Mouse (Mus musculus): ENCODE results near the gene Gmeb2. TPM values are rescaled to one million over a fixed set of nuclear protein-coding genes. Genes with fewer than 3 reads are reported as not detected.

Gmeb2 gene
- polyA plus RNA-seq, 1 experiment from 2014 or later = 4.9 TPM

- Histone ChIP-seq H3K4me3 (ENCODE audit: low read depth, low read length) (no peak overlapping the region), H3K4me2 (ENCODE audit: low read depth, low read length) (no peak overlapping the region), H3K36me3 (replicated peaks; ENCODE audit: insufficient read depth, low read length) (peaks cover 68% of the 10 kb centered on the region), H3K4me1 (ENCODE audit: insufficient read depth) (peaks cover 6% of the 10 kb centered on the region; the same call in 1 of the 2 replicates), H3K27ac (ENCODE audit: low read depth) (no peak overlapping the region), H3K27me3 (ENCODE audit: insufficient read depth, low read length) (no peaks in the 10 kb centered on the region), H3K9me3 (ENCODE audit: low read length) (no peaks in the 10 kb centered on the region), H3K9ac (replicated peaks) (no peak overlapping the region)
- WGBS (ENCODE audit: insufficient replicate concordance) = 56% methylated on average over 1 of the region's 1 CpGs
- DNase-seq (no peak), ATAC-seq (no peak)
- TF ChIP-seq EP300 (IDR thresholded peaks at IDR 0.05; ENCODE audit: low read depth) (no peak), CTCF (IDR thresholded peaks at IDR 0.05; ENCODE audit: low read depth) (no peak)
These were observed 59.5 kb downstream of the Gmeb2 start for GRCm38 (mm10) chr2:181228335-181228734.

- H3K4me2 ChIP-seq (ENCODE audit: low read depth, low read length) = no peak overlapping the region
- no peak for ATAC-seq
- no peak overlapping the region for H3K9ac ChIP-seq (replicated peaks)
- no peak overlapping the region for H3K27ac ChIP-seq (ENCODE audit: low read depth)
- H3K4me1 ChIP-seq (ENCODE audit: insufficient read depth) = peaks cover 6% of the 10 kb centered on the region; the same call in 1 of the 2 replicates
- no peak for TF ChIP-seq CTCF (IDR thresholded peaks at IDR 0.05; ENCODE audit: low read depth)
- TF ChIP-seq EP300 (IDR thresholded peaks at IDR 0.05; ENCODE audit: low read depth) = no peak
- no peaks in the 10 kb centered on the region for H3K9me3 ChIP-seq (ENCODE audit: low read length)
- 73% methylated on average over 3 of the region's 3 CpGs for WGBS (ENCODE audit: insufficient replicate concordance)
- peaks cover 55% of the 10 kb centered on the region for H3K36me3 ChIP-seq (replicated peaks; ENCODE audit: insufficient read depth, low read length)
- no peak overlapping the region for H3K4me3 ChIP-seq (ENCODE audit: low read depth, low read length)
- no peak for DNase-seq
- no peaks in the 10 kb centered on the region for H3K27me3 ChIP-seq (ENCODE audit: insufficient read depth, low read length)
These were observed 60.7 kb downstream of the Gmeb2 start for GRCm38 (mm10) chr2:181227122-181227521.

- peaks cover 36% of the 10 kb centered on the region for H3K36me3 ChIP-seq (replicated peaks; ENCODE audit: insufficient read depth, low read length)
- H3K9ac ChIP-seq (replicated peaks) = no peak overlapping the region
- TF ChIP-seq CTCF (IDR thresholded peaks at IDR 0.05; ENCODE audit: low read depth) (no peak), EP300 (IDR thresholded peaks at IDR 0.05; ENCODE audit: low read depth) (no peak)
- H3K4me2 ChIP-seq (ENCODE audit: low read depth, low read length) = no peak overlapping the region
- H3K27ac ChIP-seq (ENCODE audit: low read depth) = no peak overlapping the region
- peaks cover 10% of the 10 kb centered on the region for H3K4me1 ChIP-seq (ENCODE audit: insufficient read depth)
- no peak for ATAC-seq
- no peak for DNase-seq
- H3K9me3 ChIP-seq (ENCODE audit: low read length) = no peaks in the 10 kb centered on the region
- no peak overlapping the region for H3K4me3 ChIP-seq (ENCODE audit: low read depth, low read length)
- WGBS (ENCODE audit: insufficient replicate concordance) = 60% methylated on average over 2 of the region's 2 CpGs
- no peaks in the 10 kb centered on the region for H3K27me3 ChIP-seq (ENCODE audit: insufficient read depth, low read length)
These were observed 62.8 kb downstream of the Gmeb2 start for GRCm38 (mm10) chr2:181224994-181225393.

GRCm38 (mm10) chr2:181220361-181220760 lies 67.5 kb downstream of the Gmeb2 start:
- H3K9me3 ChIP-seq (ENCODE audit: low read length) = no peaks in the 10 kb centered on the region
- ATAC-seq (no peak), DNase-seq (no peak)
- H3K4me3 ChIP-seq (ENCODE audit: low read depth, low read length) = peak overlapping the region; percentile 1; the same call in 1 of the 2 replicates
- WGBS (ENCODE audit: insufficient replicate concordance) = 24% methylated on average over 2 of the region's 2 CpGs
- H3K4me2 ChIP-seq (ENCODE audit: low read depth, low read length) = peak overlapping the region; percentile 62
- peaks cover 16% of the 10 kb centered on the region for H3K4me1 ChIP-seq (ENCODE audit: insufficient read depth)
- no peaks in the 10 kb centered on the region for H3K27me3 ChIP-seq (ENCODE audit: insufficient read depth, low read length)
- H3K27ac ChIP-seq (ENCODE audit: low read depth) = no peak overlapping the region
- no peak overlapping the region for H3K9ac ChIP-seq (replicated peaks)
- no peak for TF ChIP-seq EP300 (IDR thresholded peaks at IDR 0.05; ENCODE audit: low read depth)
- TF ChIP-seq CTCF (IDR thresholded peaks at IDR 0.05; ENCODE audit: low read depth) = no peak
- no peaks in the 10 kb centered on the region for H3K36me3 ChIP-seq (replicated peaks; ENCODE audit: insufficient read depth, low read length)

GRCm38 (mm10) chr2:181219538-181220216 lies 68.2 kb downstream of the Gmeb2 start, which contains the start of gene Fndc11:
Fndc11 (plus strand) TSS chr2:181220013.
- DNase-seq (peak; percentile 72), ATAC-seq (peak; percentile 86)
- Histone ChIP-seq H3K9ac (replicated peaks) (no peak within 1 kb of the TSS; the same call in 1 of the 2 replicates), H3K4me1 (ENCODE audit: insufficient read depth) (peaks cover 14% of the 10 kb centered on the region), H3K36me3 (replicated peaks; ENCODE audit: insufficient read depth, low read length) (no peaks in the 10 kb centered on the region), H3K9me3 (ENCODE audit: low read length) (no peaks in the 10 kb centered on the region), H3K4me3 (ENCODE audit: low read depth, low read length) (peak within 1 kb of the TSS; percentile 1; the same call in 1 of the 2 replicates), H3K4me2 (ENCODE audit: low read depth, low read length) (peak within 1 kb of the TSS; percentile 62), H3K27ac (ENCODE audit: low read depth) (no peak within 1 kb of the TSS), H3K27me3 (ENCODE audit: insufficient read depth, low read length) (no peaks in the 10 kb centered on the region)
- 4% methylated on average over 25 of the region's 25 CpGs for WGBS (ENCODE audit: insufficient replicate concordance)
- no peak for TF ChIP-seq EP300 (IDR thresholded peaks at IDR 0.05; ENCODE audit: low read depth)
- peak; percentile 29 for TF ChIP-seq CTCF (IDR thresholded peaks at IDR 0.05; ENCODE audit: low read depth)

GRCm38 (mm10) chr2:181218881-181219485 lies 68.9 kb downstream of the Gmeb2 start:
- Histone ChIP-seq H3K4me3 (ENCODE audit: low read depth, low read length) (no peak overlapping the region), H3K9ac (replicated peaks) (no peak overlapping the region), H3K4me2 (ENCODE audit: low read depth, low read length) (no peak overlapping the region), H3K9me3 (ENCODE audit: low read length) (no peaks in the 10 kb centered on the region), H3K27ac (ENCODE audit: low read depth) (no peak overlapping the region), H3K27me3 (ENCODE audit: insufficient read depth, low read length) (peaks cover under 1% of the 10 kb centered on the region; the same call in 1 of the 2 replicates), H3K36me3 (replicated peaks; ENCODE audit: insufficient read depth, low read length) (no peaks in the 10 kb centered on the region), H3K4me1 (ENCODE audit: insufficient read depth) (peaks cover 14% of the 10 kb centered on the region)
- TF ChIP-seq EP300 (IDR thresholded peaks at IDR 0.05; ENCODE audit: low read depth) = no peak
- no peak for TF ChIP-seq CTCF (IDR thresholded peaks at IDR 0.05; ENCODE audit: low read depth)
- ATAC-seq = no peak
- 47% methylated on average over 5 of the region's 5 CpGs for WGBS (ENCODE audit: insufficient replicate concordance)
- no peak for DNase-seq

Measured in liver, postnatal 0 days (tissue).